Mouse (Mus musculus): ENCODE measurements around the gene Gm13271.
"Not testable (repeated sequence)": the region's sequence is repeated elsewhere in the genome, so short reads cannot be mapped to it uniquely, and the experiment has no call there.

- not testable (repeated sequence) for TF ChIP-seq POLR2A (IDR thresholded peaks at IDR 0.05; ENCODE audit: low read depth, low read length); CTCF (IDR thresholded peaks at IDR 0.05; ENCODE audit: extremely low read depth, insufficient read length, insufficient replicate concordance, low read depth, low read length)
Observed at GRCm38 (mm10) chr4:88754818-88755340, at the start of gene Gm13271.
